Mouse (Mus musculus) lung, postnatal 0 days (tissue): ENCODE data around the gene Adgrg5. TPM values are rescaled to one million over a fixed set of nuclear protein-coding genes. Genes with fewer than 3 reads are reported as not detected.

Source experiments
- ATAC-seq: fragments of 200-750 bp; cut with Nextera tagmentation; 2 replicates; pipeline ENCODE4 v1.8.0; 2017; ENCODE audit warnings: moderate library complexity
- DNase-seq: peaks from one replicate; pipeline ENCODE4 v3.0.0-alpha.2; 2016; ENCODE audit warnings: low spot score
- H3K27ac ChIP-seq: fragments of 300-500 bp; sonication (generic); 2 replicates; pipeline ENCODE4 v1.5.1; 2014; ENCODE audit warnings: antibody characterized with exemption, mild to moderate bottlenecking, low read length, mixed read lengths
- H3K27me3 ChIP-seq: fragments of 300-500 bp; sonication (generic); replicated peaks from 2 replicates; pipeline ENCODE4 v1.6.1; 2014; ENCODE audit warnings: low read length, mixed read lengths; ENCODE audit not compliant: insufficient read depth
- H3K36me3 ChIP-seq: fragments of 300-500 bp; sonication (generic); 2 replicates; pipeline ENCODE4 v1.6.1; 2014; ENCODE audit warnings: low read length, mixed read lengths; ENCODE audit not compliant: insufficient read depth
- H3K4me1 ChIP-seq: fragments of 300-500 bp; sonication (generic); 2 replicates; pipeline ENCODE4 v1.6.1; 2014; ENCODE audit warnings: antibody characterized with exemption, low read depth, low read length, mixed read lengths; ENCODE audit not compliant: insufficient read depth
- H3K4me2 ChIP-seq: fragments of 300-500 bp; sonication (generic); replicated peaks from 2 replicates; pipeline ENCODE4 v1.6.1; 2014; ENCODE audit warnings: low read depth, mild to moderate bottlenecking, low read length, moderate library complexity, mixed read lengths
- H3K4me3 ChIP-seq: fragments of 300-500 bp; sonication (generic); 2 replicates; pipeline ENCODE4 v1.5.1; 2014; ENCODE audit warnings: low read depth, low read length
- H3K9ac ChIP-seq: fragments of 300-500 bp; sonication (generic); replicated peaks from 2 replicates; pipeline ENCODE4 v1.6.1; 2014; ENCODE audit warnings: low read depth, mild to moderate bottlenecking
- H3K9me3 ChIP-seq: fragments of 300-500 bp; sonication (generic); 2 replicates; pipeline ENCODE4 v1.6.1; 2016; ENCODE audit warnings: low read length, mixed read lengths
- CTCF ChIP-seq: IDR thresholded peaks from 2 replicates; pipeline ENCODE4 v1.5.1; 2016; ENCODE audit warnings: antibody characterized with exemption, mild to moderate bottlenecking
- EP300 ChIP-seq: IDR thresholded peaks from 2 replicates; pipeline ENCODE4 v1.6.1; 2016; ENCODE audit warnings: antibody characterized with exemption, mild to moderate bottlenecking, control low read depth
- WGBS: fragments of 180-500 bp; shearing (Covaris S2); extraction: QIAGEN DNeasy Blood & Tissue Kit; methylation state at CpG from one replicate; pipeline ENCODE4 v1.1.7; 2014; 5-methylcytosine and 5-hydroxymethylcytosine counted together
- polyA plus RNA-seq: library from polyadenylated mRNA; unstranded; fragments of >200 nt; fragmentation: Nextera tagmentation; extraction: Ambion mirVana; gene quantifications from 2 replicates; pipeline ENCODE4 v1.2.1, GENCODE M21; 2015

Gene Adgrg5
- polyA plus RNA-seq, 1 experiment from 2014 or later: 0.31 TPM

GRCm38 (mm10) chr8:94967071-94967470 lies 43.6 kb downstream of the Adgrg5 start:
- ATAC-seq (peak; percentile 84), DNase-seq (peak; percentile 84)
- Histone ChIP-seq H3K4me2 (no peak overlapping the region), H3K27me3 (no peaks in the 10 kb centered on the region), H3K9me3 (no peaks in the 10 kb centered on the region), H3K4me3 (no peak overlapping the region), H3K9ac (no peak overlapping the region), H3K4me1 (no peaks in the 10 kb centered on the region; the same call in 1 of the 2 replicates), H3K36me3 (no peaks in the 10 kb centered on the region), H3K27ac (peak overlapping the region; percentile 68)
- WGBS: 28% methylated on average over 4 of the region's 4 CpGs
- TF ChIP-seq CTCF (no peak), EP300 (no peak)

- Histone ChIP-seq H3K27ac (peak overlapping the region; percentile 68; the same call in 1 of the 2 replicates), H3K4me2 (no peak overlapping the region), H3K4me3 (no peak overlapping the region), H3K36me3 (no peaks in the 10 kb centered on the region), H3K9me3 (no peaks in the 10 kb centered on the region), H3K27me3 (no peaks in the 10 kb centered on the region), H3K9ac (no peak overlapping the region), H3K4me1 (no peaks in the 10 kb centered on the region; the same call in 1 of the 2 replicates)
- 72% methylated on average over 3 of the region's 3 CpGs for WGBS
- TF ChIP-seq CTCF (no peak), EP300 (peak; percentile 62)
- DNase-seq (peak; percentile 83), ATAC-seq (peak; percentile 79)
Measured at GRCm38 (mm10) chr8:94967554-94967953, 44.1 kb downstream of the Adgrg5 start.

- ATAC-seq: no peak
- DNase-seq: no peak
- Histone ChIP-seq H3K27me3 (no peaks in the 10 kb centered on the region), H3K9ac (no peak overlapping the region), H3K4me3 (no peak overlapping the region), H3K9me3 (no peaks in the 10 kb centered on the region), H3K4me1 (no peaks in the 10 kb centered on the region), H3K27ac (no peak overlapping the region), H3K36me3 (no peaks in the 10 kb centered on the region), H3K4me2 (no peak overlapping the region)
- TF ChIP-seq CTCF: no peak
- no peak for TF ChIP-seq EP300
- 82% methylated on average over 9 of the region's 9 CpGs for WGBS
Measured at GRCm38 (mm10) chr8:94973270-94973669, 49.8 kb downstream of the Adgrg5 start.

GRCm38 (mm10) chr8:94973786-94974185 lies 50.3 kb downstream of the Adgrg5 start:
- H3K27ac ChIP-seq: 0 out of 2 replicates have a peak overlapping the region, but pooled peaks have one; percentile 47
- H3K4me1 ChIP-seq: no peaks in the 10 kb centered on the region
- no peak overlapping the region for H3K4me3 ChIP-seq
- no peaks in the 10 kb centered on the region for H3K36me3 ChIP-seq
- no peak overlapping the region for H3K4me2 ChIP-seq
- no peak for TF ChIP-seq CTCF
- no peak for TF ChIP-seq EP300
- ATAC-seq (no peak), DNase-seq (no peak)
- H3K9ac ChIP-seq: no peak overlapping the region
- no peaks in the 10 kb centered on the region for H3K9me3 ChIP-seq
- H3K27me3 ChIP-seq: no peaks in the 10 kb centered on the region
- 71% methylated on average over 9 of the region's 9 CpGs for WGBS

GRCm38 (mm10) chr8:94974467-94975165 lies 51.1 kb downstream of the Adgrg5 start, which contains the start of gene Adgrg1:
Gene Adgrg1, plus strand, starts transcription at chr8:94974751.
- Histone ChIP-seq H3K27ac (peak within 1 kb of the TSS; percentile 76), H3K27me3 (no peaks in the 10 kb centered on the region), H3K9me3 (no peaks in the 10 kb centered on the region), H3K4me3 (no peak within 1 kb of the TSS), H3K4me2 (no peak within 1 kb of the TSS), H3K36me3 (no peaks in the 10 kb centered on the region), H3K9ac (no peak within 1 kb of the TSS), H3K4me1 (no peaks in the 10 kb centered on the region)
- 23% methylated on average over 7 of the region's 7 CpGs for WGBS
- DNase-seq (peak; percentile 89), ATAC-seq (peak; percentile 75)
- TF ChIP-seq CTCF: peak; percentile 18; the same call in 1 of the 2 replicates
- TF ChIP-seq EP300: no peak

GRCm38 (mm10) chr8:94976651-94977417 lies 53.3 kb downstream of the Adgrg5 start:
- Histone ChIP-seq H3K27me3 (no peaks in the 10 kb centered on the region), H3K4me1 (no peaks in the 10 kb centered on the region), H3K9me3 (no peaks in the 10 kb centered on the region), H3K4me3 (peak overlapping the region; percentile 28; the same call in 1 of the 2 replicates), H3K9ac (peak overlapping the region; percentile 24), H3K36me3 (no peaks in the 10 kb centered on the region), H3K4me2 (peak overlapping the region; percentile 50), H3K27ac (peak overlapping the region; percentile 84)
- WGBS: 15% methylated on average over 17 of the region's 17 CpGs
- DNase-seq: peak; percentile 89
- peak; percentile 75 for ATAC-seq
- TF ChIP-seq CTCF (no peak), EP300 (no peak)
